Mouse (Mus musculus) heart, embryonic 11.5 days (tissue): Measurements from ENCODE around the gene Zswim8. TPM values are rescaled to one million over a fixed set of nuclear protein-coding genes. Genes with fewer than 3 reads are reported as not detected.

ENCODE experiments used
- ATAC-seq: fragments of 200-750 bp; cut with Nextera tagmentation; replicated peaks from 2 replicates; pipeline ENCODE4 v1.8.0; 2017; ENCODE audit warnings: moderate library complexity; ENCODE audit not compliant: insufficient number of reproducible peaks, low FRiP score, low TSS enrichment
- H3K27ac ChIP-seq: fragments of 300-500 bp; sonication (generic); 2 replicates; pipeline ENCODE4 v1.5.1; 2014; ENCODE audit warnings: mild to moderate bottlenecking, low read depth, low read length
- H3K27me3 ChIP-seq: fragments of 300-500 bp; sonication (generic); 2 replicates; pipeline ENCODE4 v1.6.1; 2014; ENCODE audit warnings: mild to moderate bottlenecking, low read length, mixed read lengths; ENCODE audit not compliant: control insufficient read depth, insufficient read depth
- H3K36me3 ChIP-seq: fragments of 300-500 bp; sonication (generic); 2 replicates; pipeline ENCODE4 v1.6.1; 2014; ENCODE audit warnings: mild to moderate bottlenecking, low read length, moderate library complexity, mixed read lengths; ENCODE audit not compliant: control insufficient read depth, insufficient read depth
- H3K4me1 ChIP-seq: fragments of 300-500 bp; sonication (generic); 2 replicates; pipeline ENCODE4 v1.6.1; 2014; ENCODE audit warnings: low read length; ENCODE audit not compliant: control insufficient read depth, insufficient read depth
- H3K4me2 ChIP-seq: fragments of 300-500 bp; sonication (generic); 2 replicates; pipeline ENCODE4 v1.6.1; 2014; ENCODE audit warnings: mild to moderate bottlenecking, moderate library complexity
- H3K4me3 ChIP-seq: fragments of 300-500 bp; sonication (generic); 2 replicates; pipeline ENCODE4 v1.5.1; 2014; ENCODE audit warnings: low read depth, low read length
- H3K9ac ChIP-seq: fragments of 300-500 bp; sonication (generic); 2 replicates; pipeline ENCODE4 v1.6.1; 2014; ENCODE audit warnings: mild to moderate bottlenecking, low read depth, low read length, moderate library complexity
- H3K9me3 ChIP-seq: fragments of 300-500 bp; sonication (generic); replicated peaks from 2 replicates; pipeline ENCODE4 v1.6.1; 2016; ENCODE audit warnings: low read length; ENCODE audit not compliant: control insufficient read depth
- WGBS: fragments of 180-500 bp; shearing (Covaris S2); extraction: QIAGEN DNeasy Blood & Tissue Kit; methylation state at CpG from one replicate; pipeline ENCODE4 v1.1.7; 2014; ENCODE audit not compliant: insufficient replicate concordance; 5-methylcytosine and 5-hydroxymethylcytosine counted together
- polyA plus RNA-seq: library from polyadenylated mRNA; unstranded; fragments of >200 nt; fragmentation: Nextera tagmentation; extraction: Ambion mirVana; gene quantifications from 2 replicates; pipeline ENCODE4 v1.2.1, GENCODE M21; 2014

The Zswim8 gene
- polyA plus RNA-seq, 1 experiment from 2014 or later: 24.1 TPM

DNA sequence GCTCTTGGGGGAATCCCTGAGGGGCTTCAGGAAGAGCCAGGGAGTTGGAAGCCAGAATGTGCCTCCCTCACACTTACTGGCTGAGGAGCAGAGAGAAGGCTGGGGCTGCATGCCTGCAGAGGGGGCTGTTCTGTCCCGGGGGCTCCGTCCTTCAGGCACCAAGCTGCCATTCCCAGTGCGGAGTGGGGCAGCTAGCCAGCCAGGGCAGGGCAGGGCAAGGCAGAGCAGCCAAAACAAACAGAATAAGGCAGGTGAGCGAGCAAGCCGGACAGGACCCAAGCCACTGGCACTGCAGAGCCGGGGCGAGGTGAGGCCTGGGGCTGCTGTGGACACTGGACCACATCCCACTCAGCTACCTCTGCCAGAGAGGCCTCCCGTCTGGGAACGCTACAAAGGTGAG, 33.9 kb downstream of the Zswim8 start:
- 86% methylated on average over 9 of the region's 9 CpGs for WGBS
- Histone ChIP-seq H3K4me3 (no peak overlapping the region), H3K27ac (no peak overlapping the region), H3K9me3 (no peaks in the 10 kb centered on the region), H3K36me3 (peaks cover 27% of the 10 kb centered on the region), H3K4me2 (no peak overlapping the region), H3K4me1 (peaks cover 10% of the 10 kb centered on the region; the same call in 1 of the 2 replicates), H3K27me3 (no peaks in the 10 kb centered on the region), H3K9ac (no peak overlapping the region)
- ATAC-seq: no peak

DNA sequence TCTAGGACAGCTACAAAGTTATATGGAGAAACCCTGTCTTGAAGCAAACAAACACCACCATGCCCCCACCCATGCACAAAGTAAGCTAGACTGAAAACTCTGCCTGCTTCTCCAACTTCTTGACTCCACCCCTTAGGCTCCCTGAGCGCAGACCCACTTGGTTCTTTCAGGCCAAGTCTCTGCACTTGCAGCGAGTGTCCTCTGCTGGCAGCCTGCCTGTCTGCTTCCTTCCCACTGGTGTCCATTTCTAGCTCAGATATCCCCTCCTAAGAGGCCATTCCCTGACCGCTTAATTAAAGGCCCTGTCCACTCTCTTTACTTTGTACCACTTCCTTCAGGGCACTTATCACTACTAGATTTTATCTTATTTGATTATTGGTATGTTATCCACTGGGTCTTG, 36.3 kb downstream of the Zswim8 start:
- ATAC-seq: no peak
- Histone ChIP-seq H3K9me3 (no peaks in the 10 kb centered on the region), H3K4me2 (no peak overlapping the region), H3K4me1 (peaks cover 8% of the 10 kb centered on the region; the same call in 1 of the 2 replicates), H3K36me3 (peaks cover 17% of the 10 kb centered on the region), H3K27me3 (no peaks in the 10 kb centered on the region), H3K4me3 (no peak overlapping the region), H3K27ac (no peak overlapping the region), H3K9ac (no peak overlapping the region)
- 79% methylated on average over 3 of the region's 3 CpGs for WGBS

DNA sequence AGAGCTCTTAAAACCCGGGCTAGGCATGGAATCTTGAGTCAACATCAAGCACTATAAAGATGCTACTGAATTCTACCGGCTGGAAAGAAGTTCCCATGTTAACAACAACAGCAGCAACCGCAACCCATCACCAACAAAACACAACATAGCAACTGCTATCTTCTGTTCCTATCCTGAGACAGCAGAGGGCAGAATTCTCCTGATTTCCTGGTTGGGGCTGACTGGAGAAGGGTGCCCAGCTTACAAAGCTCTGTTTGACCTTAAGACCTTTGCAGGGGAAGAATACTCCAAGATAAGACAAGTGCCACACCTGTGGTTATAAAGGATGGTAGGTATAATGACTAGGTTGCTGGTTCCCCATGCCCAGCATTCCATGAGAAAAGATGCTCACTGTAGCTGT, 39.6 kb downstream of the Zswim8 start:
- Histone ChIP-seq H3K36me3 (peaks cover 11% of the 10 kb centered on the region), H3K27ac (no peak overlapping the region)

DNA sequence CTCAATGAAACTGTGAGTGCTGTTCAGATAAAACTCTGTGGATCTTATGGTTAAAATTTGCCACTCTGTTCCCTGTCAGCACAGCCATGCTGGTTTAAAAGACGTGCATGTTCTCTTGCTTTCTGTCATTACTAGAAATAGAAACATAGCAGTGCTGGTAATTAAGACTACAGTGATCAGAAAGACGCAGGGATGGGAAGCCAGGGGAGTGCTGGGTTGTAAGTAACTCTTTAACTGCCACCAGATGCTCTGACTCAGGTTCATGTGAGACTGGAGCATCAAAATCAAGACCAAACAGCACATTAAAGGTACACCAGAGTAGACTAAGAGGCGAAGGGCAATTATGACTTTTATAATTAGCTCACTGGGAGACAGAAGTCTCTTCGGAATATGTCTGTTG, 41.0 kb downstream of the Zswim8 start:
- H3K36me3 ChIP-seq: peaks cover 9% of the 10 kb centered on the region
- peaks cover 23% of the 10 kb centered on the region for H3K4me1 ChIP-seq
- no peak overlapping the region for H3K4me3 ChIP-seq
- WGBS: 59% methylated on average over 4 of the region's 4 CpGs
- H3K4me2 ChIP-seq: no peak overlapping the region
- H3K27me3 ChIP-seq: no peaks in the 10 kb centered on the region
- no peak overlapping the region for H3K27ac ChIP-seq
- H3K9ac ChIP-seq: no peak overlapping the region
- no peak for ATAC-seq
- no peaks in the 10 kb centered on the region for H3K9me3 ChIP-seq

More for the DNA sequence above, 39.6 kb downstream of the Zswim8 start:
- no peak for ATAC-seq
- Histone ChIP-seq H3K27me3 (no peaks in the 10 kb centered on the region), H3K4me3 (no peak overlapping the region), H3K4me1 (peaks cover 23% of the 10 kb centered on the region), H3K4me2 (no peak overlapping the region), H3K9me3 (no peaks in the 10 kb centered on the region), H3K9ac (no peak overlapping the region)
- 84% methylated on average over 3 of the region's 3 CpGs for WGBS

DNA sequence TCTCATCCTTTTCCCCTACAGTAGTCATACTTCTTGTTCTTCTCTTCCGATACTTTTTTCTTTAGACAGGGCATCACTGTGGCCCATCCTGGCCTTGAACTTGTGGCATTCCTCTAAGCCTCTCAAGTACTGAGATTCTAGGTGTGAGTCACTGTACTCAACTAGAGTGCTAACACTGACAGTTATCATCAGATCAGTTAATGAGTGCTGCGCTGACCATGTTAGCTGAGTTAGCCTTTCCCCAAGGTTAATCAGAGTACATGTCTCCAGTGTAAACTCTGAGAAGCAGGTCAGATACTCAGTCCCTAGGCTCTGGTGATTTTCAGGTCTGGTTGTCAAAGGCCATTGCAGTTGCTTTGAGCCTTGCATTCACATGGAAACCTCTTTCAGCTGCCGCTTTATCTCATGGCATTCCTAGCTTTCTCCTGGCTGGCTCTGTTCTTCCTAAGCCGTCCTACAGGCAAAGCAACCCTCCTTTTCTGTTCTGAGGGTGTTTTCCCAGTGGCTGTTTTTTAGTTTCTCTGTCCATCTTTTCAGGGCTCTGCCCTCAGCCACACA, 42.2 kb downstream of the Zswim8 start:
- no peaks in the 10 kb centered on the region for H3K9me3 ChIP-seq
- no peak for ATAC-seq
- no peak overlapping the region for H3K4me3 ChIP-seq
- H3K36me3 ChIP-seq: peaks cover 8% of the 10 kb centered on the region
- peak overlapping the region; percentile 84 for H3K27ac ChIP-seq
- no peaks in the 10 kb centered on the region for H3K27me3 ChIP-seq
- H3K4me2 ChIP-seq: no peak overlapping the region
- H3K9ac ChIP-seq: no peak overlapping the region
- H3K4me1 ChIP-seq: peaks cover 23% of the 10 kb centered on the region
- 47% methylated on average over 4 of the region's 4 CpGs for WGBS

DNA sequence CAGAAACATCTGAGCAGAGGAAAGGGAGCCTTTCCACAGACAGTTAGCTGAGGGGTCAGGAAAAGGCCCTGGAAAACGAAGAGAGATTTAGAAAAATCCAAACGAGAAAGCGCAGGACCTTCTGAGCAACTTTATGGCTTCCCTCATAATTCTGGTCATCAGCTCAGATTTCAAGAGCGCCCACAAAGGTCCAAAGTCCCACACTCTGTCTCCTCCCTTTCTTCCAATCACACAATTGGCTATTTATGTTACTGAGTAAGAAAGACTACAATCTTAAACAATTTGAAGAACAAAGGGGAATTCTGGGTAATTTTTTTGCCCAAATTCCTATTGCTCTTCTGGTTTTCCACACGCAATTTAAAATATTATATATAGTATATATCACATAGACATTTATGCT, 43.2 kb downstream of the Zswim8 start:
- Histone ChIP-seq H3K9me3 (no peaks in the 10 kb centered on the region), H3K9ac (no peak overlapping the region), H3K4me3 (no peak overlapping the region), H3K36me3 (peaks cover 8% of the 10 kb centered on the region), H3K4me2 (no peak overlapping the region), H3K27me3 (no peaks in the 10 kb centered on the region), H3K4me1 (peaks cover 23% of the 10 kb centered on the region), H3K27ac (peak overlapping the region; percentile 84)
- ATAC-seq: no peak
- WGBS: 86% methylated on average over 5 of the region's 5 CpGs

DNA sequence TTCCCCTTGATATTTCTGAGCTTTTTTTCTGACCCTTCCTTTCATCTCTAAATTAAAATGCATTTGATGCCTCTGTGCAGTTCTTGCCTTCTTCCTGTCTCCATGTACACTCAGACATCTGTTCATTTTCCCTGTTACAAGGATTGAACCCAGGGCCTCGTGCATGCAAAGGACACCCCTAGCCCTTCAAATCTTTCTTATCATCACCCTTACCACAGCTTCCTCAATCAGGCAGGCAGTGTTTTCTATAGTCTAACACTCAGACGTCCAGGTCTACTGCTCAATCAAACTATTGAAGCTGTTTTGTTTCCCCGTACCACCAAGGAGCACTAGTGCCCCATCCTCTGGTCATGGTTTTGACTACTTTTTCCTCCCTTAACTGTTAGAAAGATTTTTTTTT, 46.4 kb downstream of the Zswim8 start:
- H3K4me3 ChIP-seq: no peak overlapping the region
- H3K27ac ChIP-seq: no peak overlapping the region
- no peaks in the 10 kb centered on the region for H3K9me3 ChIP-seq
- WGBS: 65% methylated on average over 3 of the region's 3 CpGs
- ATAC-seq: no peak
- H3K4me2 ChIP-seq: no peak overlapping the region
- H3K9ac ChIP-seq: no peak overlapping the region
- peaks cover 13% of the 10 kb centered on the region for H3K4me1 ChIP-seq
- peaks cover 18% of the 10 kb centered on the region for H3K36me3 ChIP-seq
- H3K27me3 ChIP-seq: no peaks in the 10 kb centered on the region

DNA sequence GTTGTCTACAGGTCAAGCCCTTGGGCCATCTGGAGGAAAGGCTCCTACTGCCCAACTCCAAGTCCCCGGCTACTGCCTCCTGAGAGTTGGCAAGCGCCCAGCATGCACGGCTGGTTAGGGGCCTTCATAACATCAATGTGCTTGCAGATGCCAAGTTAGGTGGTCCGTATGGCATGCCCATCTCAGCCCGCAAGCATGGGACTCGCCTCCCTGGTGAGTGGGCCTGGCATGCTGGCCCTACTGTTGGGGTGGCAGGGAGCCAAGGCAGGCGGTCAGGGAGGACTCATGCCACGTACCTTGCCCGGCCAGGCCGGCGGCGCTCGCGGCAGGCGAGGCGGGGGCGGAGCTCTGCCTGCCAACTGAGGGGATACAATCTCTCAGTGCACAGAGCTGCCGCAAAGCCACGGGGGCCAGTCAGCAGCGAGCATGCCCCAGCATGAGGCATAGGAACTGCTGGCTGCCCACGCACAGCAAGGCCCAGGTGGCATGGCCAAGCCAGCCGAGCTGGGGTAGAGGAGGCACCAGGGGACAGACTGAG, 50.1 kb downstream of the Zswim8 start:
- Histone ChIP-seq H3K27ac (no peak overlapping the region), H3K4me2 (no peak overlapping the region), H3K4me1 (0 out of 2 replicates have a peak, but pooled peaks cover 4% of the 10 kb centered on the region), H3K4me3 (no peak overlapping the region), H3K36me3 (peaks cover 32% of the 10 kb centered on the region), H3K9me3 (no peaks in the 10 kb centered on the region), H3K9ac (no peak overlapping the region), H3K27me3 (no peaks in the 10 kb centered on the region)
- WGBS: 92% methylated on average over 22 of the region's 22 CpGs
- ATAC-seq: no peak
